Mouse (Mus musculus): ENCODE results near the gene Lgals8. TPM values are rescaled to one million over a fixed set of nuclear protein-coding genes. Genes with fewer than 3 reads are reported as not detected.

Lgals8 gene
- polyA plus RNA-seq, 1 experiment from 2014 or later, result 11.3 TPM

Other genes starting within 250 kb of the Lgals8 start
- 11.6 and 13.4 TPM in 2 replicates for gene Mtr, start 206.8 kb downstream of the Lgals8 start, polyA plus RNA-seq (2016; fragmentation: Nextera tagmentation; extraction: Ambion mirVana)
- 0.79 and 1.6 TPM in 2 replicates for gene Actn2, start 124.2 kb downstream of the Lgals8 start, polyA plus RNA-seq (2016; fragmentation: Nextera tagmentation; extraction: Ambion mirVana)
- 33.7 and 34.0 TPM in 2 replicates for gene Heatr1, start 69.9 kb downstream of the Lgals8 start, polyA plus RNA-seq (2016; fragmentation: Nextera tagmentation; extraction: Ambion mirVana)
- gene Edaradd, start 55.5 kb upstream of the Lgals8 start, polyA plus RNA-seq (2016; fragmentation: Nextera tagmentation; extraction: Ambion mirVana), result 1.1 and 1.3 TPM in 2 replicates
- gene Ero1lb, start 100.9 kb upstream of the Lgals8 start, polyA plus RNA-seq (2016; fragmentation: Nextera tagmentation; extraction: Ambion mirVana), result 11.9 and 12.4 TPM in 2 replicates